Mouse (Mus musculus) embryonic fibroblast, embryonic 13.5 days (primary cell): ENCODE measurements around the gene Junb.
A peak's percentile ranks its signal among the peaks of the same experiment; 100 is the strongest.

Source experiments
- CTCF ChIP-seq: IDR thresholded peaks from 2 replicates; pipeline ENCODE4 v1.5.1; 2011; ENCODE audit warnings: mild to moderate bottlenecking, control low read depth, low read length, moderate library complexity, borderline replicate concordance; ENCODE audit not compliant: insufficient read depth
- POLR2A ChIP-seq: IDR thresholded peaks from 2 replicates; pipeline ENCODE4 v1.6.1; 2011; ENCODE audit warnings: low read depth, mild to moderate bottlenecking, control low read depth, low read length, moderate library complexity

- TF ChIP-seq CTCF (peak; percentile 1; the same call in 1 of the 2 replicates), POLR2A (no peak)
These were observed 31.3 kb downstream of the Junb start for GRCm38 (mm10) chr8:84947241-84947545.
